Mouse (Mus musculus) bone marrow, adult 2 months (tissue): ENCODE results near the gene Fgfr2. TPM values are rescaled to one million over a fixed set of nuclear protein-coding genes. Genes with fewer than 3 reads are reported as not detected.

Experiments
- H3K27ac ChIP-seq: fragments of 200-500 bp; 2 replicates; pipeline ENCODE4 v1.5.1; 2012; ENCODE audit warnings: low read depth, mild to moderate bottlenecking, control low read depth, inconsistent platforms, low read length; ENCODE audit not compliant: control insufficient read depth, poor library complexity, insufficient read depth
- H3K4me1 ChIP-seq: fragments of 200-500 bp; 2 replicates; pipeline ENCODE4 v1.6.1; 2011; ENCODE audit warnings: low read length; ENCODE audit not compliant: control insufficient read depth, insufficient read depth
- H3K4me3 ChIP-seq: fragments of 200-500 bp; replicated peaks from 2 replicates; pipeline ENCODE3; 2011; ENCODE audit warnings: mild to moderate bottlenecking, low read depth, low read length, control low read depth; ENCODE audit not compliant: control insufficient read depth
- CTCF ChIP-seq: fragments of 200-500 bp; IDR thresholded peaks from 2 replicates; pipeline ENCODE4 v1.5.1; 2011; ENCODE audit warnings: low read length, control low read depth; ENCODE audit not compliant: control insufficient read depth, insufficient read depth
- POLR2A ChIP-seq: fragments of 200-500 bp; IDR thresholded peaks from 2 replicates; pipeline ENCODE4 v1.6.1; 2011; ENCODE audit warnings: low read depth, mild to moderate bottlenecking, control low read depth, low read length, borderline replicate concordance; ENCODE audit not compliant: control insufficient read depth
- WGBS: fragments of 180-500 bp; shearing (Covaris S2); methylation state at CpG from one replicate; pipeline ENCODE4 v1.1.7; 2018; 5-methylcytosine and 5-hydroxymethylcytosine counted together
- polyA plus RNA-seq: library from polyadenylated mRNA; stranded (reverse); fragments of >200 nt; gene quantifications from 2 replicates; pipeline ENCODE4 v1.2.4, GENCODE M21; 2011; ENCODE audit warnings: low replicate concordance; ENCODE audit not compliant: missing spikeins, insufficient read depth, insufficient read length

The Fgfr2 gene
- polyA plus RNA-seq, 1 experiment = 8.2 TPM

DNA sequence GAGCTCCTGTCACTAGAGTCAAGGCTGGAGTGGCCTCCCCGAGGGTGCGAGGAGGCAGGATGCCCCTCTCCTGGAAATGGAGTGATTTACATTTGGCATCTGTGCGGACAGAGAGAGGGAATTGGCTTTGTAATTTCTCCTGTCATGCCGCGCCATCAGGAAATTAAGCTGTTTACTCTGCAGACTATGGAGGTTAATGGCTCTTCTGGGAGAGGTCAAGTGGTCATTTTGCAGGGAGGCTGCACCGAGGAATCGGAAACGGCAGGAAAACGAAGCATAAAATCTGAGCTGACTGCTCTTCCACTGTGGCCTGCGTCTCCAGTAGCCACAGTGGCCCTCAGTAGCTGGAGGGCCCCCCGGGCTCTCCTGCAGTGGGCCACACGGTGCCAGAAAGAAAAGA lies 485.9 kb downstream of the Fgfr2 start:
- no peak overlapping the region for H3K27ac ChIP-seq
- no peaks in the 10 kb centered on the region for H3K4me1 ChIP-seq
- no peak overlapping the region for H3K4me3 ChIP-seq
- 82% methylated on average over 12 of the region's 12 CpGs for WGBS
- TF ChIP-seq CTCF (no peak), POLR2A (no peak)

DNA sequence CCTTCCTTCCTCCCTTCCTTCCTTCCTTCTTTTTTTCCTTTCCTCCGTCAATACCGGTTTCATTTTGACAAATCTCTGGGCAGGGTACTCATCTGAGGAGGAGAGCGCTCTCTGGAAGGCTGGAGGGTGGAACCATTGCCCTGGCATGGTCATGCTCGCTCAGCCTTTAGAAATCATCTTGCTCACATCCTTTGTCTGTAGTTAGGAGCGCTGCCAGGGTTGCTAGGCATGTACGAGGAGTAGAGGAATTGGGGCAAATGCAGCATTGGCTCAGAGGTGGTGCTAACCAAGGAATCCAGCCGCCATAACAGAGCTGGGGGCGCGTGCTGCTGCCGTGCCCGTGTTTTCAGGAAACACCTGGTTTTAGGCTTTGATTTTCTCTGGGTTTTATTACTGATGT lies 491.8 kb downstream of the Fgfr2 start:
- Histone ChIP-seq H3K4me1 (no peaks in the 10 kb centered on the region), H3K27ac (no peak overlapping the region)
- 64% methylated on average over 11 of the region's 11 CpGs for WGBS

DNA sequence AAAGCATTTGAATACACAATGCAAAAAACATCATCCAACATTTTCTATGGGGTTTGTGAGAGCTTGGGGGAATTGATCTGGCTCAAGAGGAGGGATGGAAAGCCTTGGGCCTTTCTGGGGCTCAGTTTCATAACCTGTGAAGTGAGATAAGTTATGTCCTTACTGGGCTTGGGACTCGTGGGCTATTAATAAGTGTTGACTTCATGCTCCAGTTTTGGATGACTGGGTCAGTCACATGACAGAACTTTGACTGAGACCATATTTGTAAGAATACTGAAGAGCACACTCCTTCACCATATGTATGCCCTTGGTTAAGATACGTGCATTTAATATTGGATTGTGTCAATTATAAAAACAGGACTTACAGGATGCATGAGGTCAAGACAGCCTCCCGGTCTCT lies 495.7 kb downstream of the Fgfr2 start:
- Histone ChIP-seq H3K4me3 (no peak overlapping the region), H3K4me1 (no peaks in the 10 kb centered on the region), H3K27ac (no peak overlapping the region)
- 76% methylated on average over 3 of the region's 3 CpGs for WGBS
- TF ChIP-seq POLR2A (no peak), CTCF (no peak)

More for the DNA sequence above, 491.8 kb downstream of the Fgfr2 start:
- TF ChIP-seq POLR2A (no peak), CTCF (no peak)
- no peak overlapping the region for H3K4me3 ChIP-seq

DNA sequence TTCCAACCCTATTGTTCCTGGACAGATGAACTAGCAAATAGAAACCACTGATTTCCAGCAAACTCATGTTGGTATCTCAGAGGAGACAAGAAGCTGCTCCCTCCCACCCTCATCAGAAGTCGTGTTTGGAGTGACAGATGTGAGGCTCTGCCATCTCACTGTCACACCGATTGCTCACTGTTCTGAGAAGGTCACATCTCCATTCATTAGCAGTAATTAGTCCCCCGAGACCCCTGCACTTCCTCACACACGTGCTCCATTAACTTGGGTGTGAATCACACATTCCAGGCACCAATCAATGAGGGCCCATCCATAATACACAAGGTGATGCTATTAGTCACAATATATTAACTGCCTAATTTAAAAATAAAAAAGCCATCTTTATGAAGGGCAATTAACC lies 497.0 kb downstream of the Fgfr2 start:
- 70% methylated on average over 4 of the region's 4 CpGs for WGBS
- no peak for TF ChIP-seq POLR2A
- TF ChIP-seq CTCF = no peak
- Histone ChIP-seq H3K4me1 (no peaks in the 10 kb centered on the region), H3K27ac (no peak overlapping the region), H3K4me3 (no peak overlapping the region)

DNA sequence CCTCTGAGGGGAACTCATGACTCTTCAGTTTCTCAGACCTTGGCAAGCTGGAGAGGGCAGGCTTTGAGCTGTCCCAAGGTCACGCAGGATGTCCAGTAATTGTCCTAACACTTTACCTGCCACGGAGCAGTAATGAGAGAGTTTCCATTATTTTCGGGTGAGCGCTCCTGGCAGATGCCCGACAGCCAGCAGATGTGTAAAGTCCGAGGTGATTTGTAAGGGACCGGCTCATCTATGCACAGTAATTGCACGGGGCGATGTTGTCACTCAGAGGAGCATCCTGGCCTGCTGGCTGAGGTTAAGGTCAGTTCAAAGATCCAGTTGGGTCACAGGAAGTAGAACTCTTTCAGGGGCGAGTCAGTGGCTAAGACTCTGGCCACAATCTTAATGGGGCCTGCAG lies 499.0 kb downstream of the Fgfr2 start:
- TF ChIP-seq POLR2A (no peak), CTCF (no peak)
- Histone ChIP-seq H3K4me1 (no peaks in the 10 kb centered on the region), H3K27ac (no peak overlapping the region), H3K4me3 (no peak overlapping the region)
- WGBS = 84% methylated on average over 10 of the region's 10 CpGs

DNA sequence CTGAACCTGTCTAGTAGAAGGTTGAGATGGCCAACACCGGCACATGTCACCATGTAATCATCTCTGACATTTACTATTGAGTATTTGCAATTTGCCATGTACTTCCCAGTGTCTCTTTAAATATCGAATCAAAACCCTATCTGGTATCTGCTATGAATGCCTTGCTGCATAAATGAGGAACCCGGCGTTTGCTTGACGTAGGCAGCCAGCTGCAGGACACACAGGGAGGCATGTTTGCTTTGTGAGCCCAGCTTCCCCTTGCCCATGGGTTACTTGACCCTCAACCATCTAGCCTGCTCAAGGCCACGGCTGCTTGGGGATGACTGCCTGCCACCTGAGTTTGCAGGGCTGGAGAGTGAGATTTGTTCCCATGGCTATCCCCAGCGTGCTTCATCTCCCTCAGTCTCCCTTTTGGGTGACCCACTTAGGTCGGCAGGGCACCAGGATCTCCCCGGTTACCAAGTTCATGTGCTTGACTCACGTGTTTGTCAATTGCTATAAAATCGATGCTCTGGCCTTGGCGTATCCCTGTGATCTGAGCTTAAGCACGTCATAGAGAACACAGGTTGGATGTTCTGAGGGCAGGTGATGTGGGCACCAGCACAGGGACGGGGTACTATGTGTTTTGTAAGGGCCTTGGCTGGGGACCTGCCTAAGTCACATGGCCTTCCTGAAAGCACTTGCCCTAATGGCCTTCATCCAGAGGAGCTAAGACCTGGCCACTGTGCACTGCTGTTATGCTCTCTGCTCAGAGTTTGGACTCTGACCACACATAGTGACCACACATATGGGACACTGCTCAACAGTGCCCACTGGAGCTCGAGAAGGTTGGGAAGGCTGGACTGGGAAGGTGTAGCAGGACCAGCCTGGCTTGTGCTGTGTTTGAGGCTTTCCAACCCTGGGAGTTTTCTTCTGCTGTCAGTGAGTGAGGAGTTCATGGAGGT lies 502.9 kb downstream of the Fgfr2 start:
- no peaks in the 10 kb centered on the region for H3K4me1 ChIP-seq
- WGBS = 71% methylated on average over 15 of the region's 15 CpGs
- no peak overlapping the region for H3K27ac ChIP-seq
- no peak for TF ChIP-seq POLR2A
- TF ChIP-seq CTCF = no peak
- H3K4me3 ChIP-seq = no peak overlapping the region

DNA sequence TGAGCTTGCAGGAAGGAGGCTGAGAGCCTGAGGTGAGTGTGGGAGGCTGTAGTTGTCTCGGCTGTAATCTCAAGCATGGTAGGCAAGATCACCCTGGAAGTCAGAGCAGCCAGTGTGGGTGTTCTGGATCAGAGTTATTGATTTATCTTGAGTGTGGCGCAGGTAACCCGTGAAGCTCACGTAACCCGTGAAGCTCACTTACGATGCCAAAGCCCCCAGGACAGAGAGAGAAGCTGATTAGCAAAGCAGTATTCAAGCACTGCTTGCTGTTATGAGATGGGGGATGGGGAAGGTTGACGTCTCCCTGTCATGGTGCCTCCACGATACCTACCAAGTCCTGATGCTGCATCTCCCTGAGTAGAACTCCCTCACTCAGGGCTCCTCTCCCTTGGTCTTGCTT lies 503.6 kb downstream of the Fgfr2 start:
- no peaks in the 10 kb centered on the region for H3K4me1 ChIP-seq
- H3K27ac ChIP-seq = no peak overlapping the region
- H3K4me3 ChIP-seq = no peak overlapping the region
- no peak for TF ChIP-seq POLR2A
- no peak for TF ChIP-seq CTCF
- WGBS = 90% methylated on average over 8 of the region's 8 CpGs

DNA sequence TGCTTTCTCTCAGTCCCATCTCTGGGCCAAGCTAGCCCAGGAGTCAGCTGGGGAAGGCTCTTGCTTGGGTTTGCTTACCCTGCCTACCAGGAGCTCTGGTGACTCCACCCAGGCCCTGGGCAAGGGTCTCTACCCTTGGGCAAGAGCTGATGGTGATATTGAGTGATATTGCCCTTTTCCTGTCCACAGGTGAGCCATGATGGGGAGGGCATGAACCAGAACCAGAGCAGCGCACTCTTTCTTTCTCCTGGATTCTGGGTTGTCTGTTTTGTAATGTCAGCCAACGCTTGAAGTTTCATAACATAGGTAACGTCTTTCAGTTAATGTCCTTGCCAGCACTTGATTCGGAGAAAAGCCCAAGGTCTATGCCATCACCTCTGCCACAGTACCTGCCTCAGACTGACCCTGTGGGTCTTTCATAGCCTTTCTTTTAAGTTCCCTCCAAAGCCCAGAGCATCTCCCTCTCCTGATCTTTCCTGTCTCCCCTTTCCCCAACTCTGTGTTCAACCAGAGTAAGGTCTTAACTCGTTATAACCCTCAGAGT lies 506.1 kb downstream of the Fgfr2 start:
- no peak overlapping the region for H3K27ac ChIP-seq
- TF ChIP-seq POLR2A (no peak), CTCF (no peak)
- no peaks in the 10 kb centered on the region for H3K4me1 ChIP-seq
- H3K4me3 ChIP-seq = no peak overlapping the region
- WGBS = 78% methylated on average over 5 of the region's 5 CpGs
